Mouse (Mus musculus): ENCODE measurements at regions not wholly inside any gene's neighbourhood (a gene's known extent, or its start where the extent isn't known, plus 50 kb on each side); places are given as distances from the start of the nearest gene placed in this dataset.

DNA sequence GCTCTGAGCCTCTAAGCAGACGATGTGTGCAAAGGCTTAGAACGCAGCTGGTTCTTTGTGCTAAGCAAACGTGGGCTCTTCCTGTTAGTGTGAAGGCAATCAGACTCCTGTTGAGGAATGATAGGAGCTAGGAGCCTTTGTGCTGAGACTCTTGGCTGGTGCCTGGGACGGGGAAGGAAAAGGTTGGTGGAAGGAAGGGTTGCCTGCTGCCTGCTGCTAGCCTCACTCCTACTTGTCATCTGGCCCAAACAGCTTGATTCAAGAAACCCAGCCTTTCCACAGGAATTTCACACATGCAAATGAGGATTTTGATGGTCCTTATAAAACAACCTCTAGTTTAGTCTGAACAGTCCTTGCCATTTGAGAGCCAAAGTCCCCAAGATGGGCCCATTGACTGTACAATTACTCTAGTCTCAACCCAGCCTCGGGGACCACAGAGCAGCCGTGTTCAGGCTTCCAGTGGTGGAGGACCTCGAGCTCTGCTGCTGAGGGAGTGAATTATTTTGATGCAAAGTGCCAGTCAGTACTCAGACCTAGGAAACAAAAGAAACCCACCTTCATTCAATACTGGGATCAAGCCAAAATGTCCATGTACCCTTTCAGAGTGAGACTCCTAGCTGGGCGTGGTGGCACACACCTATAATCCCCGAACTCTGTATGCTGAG, 211.5 kb upstream of the Srek1ip1 start:
- DNase-seq (ENCODE audit: low spot score) (peak; percentile 11), ATAC-seq (no peak)
- Histone ChIP-seq H3K27me3 (replicated peaks; ENCODE audit: insufficient read depth, low read length) (no peaks in the 10 kb centered on the region), H3K9ac (replicated peaks; ENCODE audit: low read depth) (no peak overlapping the region), H3K9me3 (ENCODE audit: low read length) (no peaks in the 10 kb centered on the region), H3K27ac (ENCODE audit: low read length) (no peak overlapping the region), H3K36me3 (ENCODE audit: insufficient read depth, low read length) (no peaks in the 10 kb centered on the region), H3K4me3 (ENCODE audit: low read depth, low read length) (no peak overlapping the region), H3K4me2 (replicated peaks; ENCODE audit: low read depth, low read length) (0 out of 2 replicates have a peak overlapping the region, but pooled peaks have one; percentile 11), H3K4me1 (ENCODE audit: insufficient read depth, low read depth, low read length) (no peaks in the 10 kb centered on the region)
- 45% methylated on average over 9 of the region's 9 CpGs for WGBS
- TF ChIP-seq CTCF (IDR thresholded peaks at IDR 0.05) = no peak
- TF ChIP-seq EP300 (IDR thresholded peaks at IDR 0.05) = no peak
